Mouse (Mus musculus) embryonic fibroblast, embryonic 13.5 days (primary cell): ENCODE results near the gene Sbno2. TPM values are rescaled to one million over a fixed set of nuclear protein-coding genes. Genes with fewer than 3 reads are reported as not detected.

Experiments
- H3K27ac ChIP-seq: 2 replicates; pipeline ENCODE4 v1.5.1; 2012; ENCODE audit warnings: low read length, control low read depth, inconsistent platforms; ENCODE audit not compliant: insufficient read depth
- H3K4me1 ChIP-seq: 2 replicates; pipeline ENCODE4 v1.6.1; 2011; ENCODE audit warnings: low read length; ENCODE audit not compliant: control insufficient read depth, insufficient read depth
- H3K4me3 ChIP-seq: 2 replicates; pipeline ENCODE4 v1.5.1; 2011; ENCODE audit warnings: mild to moderate bottlenecking, control low read depth, low read length; ENCODE audit not compliant: insufficient read depth
- CTCF ChIP-seq: IDR thresholded peaks from 2 replicates; pipeline ENCODE4 v1.5.1; 2011; ENCODE audit warnings: mild to moderate bottlenecking, control low read depth, low read length, moderate library complexity, borderline replicate concordance; ENCODE audit not compliant: insufficient read depth
- POLR2A ChIP-seq: IDR thresholded peaks from 2 replicates; pipeline ENCODE4 v1.6.1; 2011; ENCODE audit warnings: low read depth, mild to moderate bottlenecking, control low read depth, low read length, moderate library complexity
- polyA plus RNA-seq: library from polyadenylated mRNA; stranded (reverse); fragments of >200 nt; gene quantifications from 2 replicates; pipeline ENCODE4 v1.2.4, GENCODE M21; 2011; ENCODE audit warnings: low read depth; ENCODE audit not compliant: missing spikeins, insufficient read length

Gene Sbno2
- polyA plus RNA-seq, 1 experiment: 53.5 TPM

DNA sequence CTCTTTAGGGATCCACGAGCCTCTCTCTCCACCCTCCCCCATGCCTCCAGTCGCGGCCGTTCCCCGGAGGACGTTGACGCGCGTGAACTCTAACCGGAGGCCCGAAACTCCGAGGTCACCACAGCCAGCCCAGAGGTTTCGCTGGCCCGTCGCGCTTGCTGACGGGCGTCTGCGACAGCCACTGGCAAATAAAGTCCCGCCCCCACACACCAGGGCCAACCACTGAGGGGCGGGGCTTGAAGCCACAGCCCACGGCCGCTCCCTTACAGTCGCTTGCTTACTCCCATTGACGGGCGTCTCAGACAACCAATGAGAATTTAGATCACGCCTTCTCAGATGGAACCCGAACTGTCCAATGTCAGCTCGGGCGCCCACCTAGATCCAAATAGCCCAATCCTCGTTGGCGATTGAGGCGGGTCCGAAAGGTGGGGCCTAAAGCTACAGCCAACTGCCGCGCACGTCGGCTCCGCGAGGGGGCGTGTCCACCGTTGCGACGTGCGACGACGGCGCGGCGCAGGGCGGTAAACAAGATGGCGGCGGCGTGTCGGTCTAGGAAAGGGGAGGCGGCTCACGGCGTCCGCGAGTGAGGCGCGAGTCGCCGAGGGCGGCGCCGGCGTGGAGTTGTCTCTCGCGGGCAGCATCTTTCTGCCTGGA lies 10.0 kb upstream of the Sbno2 start, which contains the start of gene Stk11:
TSS of gene Stk11 (plus strand) at position 514 of the 654 bp plus-strand sequence.
- peak within 1 kb of the TSS; percentile 72 for H3K4me3 ChIP-seq

DNA sequence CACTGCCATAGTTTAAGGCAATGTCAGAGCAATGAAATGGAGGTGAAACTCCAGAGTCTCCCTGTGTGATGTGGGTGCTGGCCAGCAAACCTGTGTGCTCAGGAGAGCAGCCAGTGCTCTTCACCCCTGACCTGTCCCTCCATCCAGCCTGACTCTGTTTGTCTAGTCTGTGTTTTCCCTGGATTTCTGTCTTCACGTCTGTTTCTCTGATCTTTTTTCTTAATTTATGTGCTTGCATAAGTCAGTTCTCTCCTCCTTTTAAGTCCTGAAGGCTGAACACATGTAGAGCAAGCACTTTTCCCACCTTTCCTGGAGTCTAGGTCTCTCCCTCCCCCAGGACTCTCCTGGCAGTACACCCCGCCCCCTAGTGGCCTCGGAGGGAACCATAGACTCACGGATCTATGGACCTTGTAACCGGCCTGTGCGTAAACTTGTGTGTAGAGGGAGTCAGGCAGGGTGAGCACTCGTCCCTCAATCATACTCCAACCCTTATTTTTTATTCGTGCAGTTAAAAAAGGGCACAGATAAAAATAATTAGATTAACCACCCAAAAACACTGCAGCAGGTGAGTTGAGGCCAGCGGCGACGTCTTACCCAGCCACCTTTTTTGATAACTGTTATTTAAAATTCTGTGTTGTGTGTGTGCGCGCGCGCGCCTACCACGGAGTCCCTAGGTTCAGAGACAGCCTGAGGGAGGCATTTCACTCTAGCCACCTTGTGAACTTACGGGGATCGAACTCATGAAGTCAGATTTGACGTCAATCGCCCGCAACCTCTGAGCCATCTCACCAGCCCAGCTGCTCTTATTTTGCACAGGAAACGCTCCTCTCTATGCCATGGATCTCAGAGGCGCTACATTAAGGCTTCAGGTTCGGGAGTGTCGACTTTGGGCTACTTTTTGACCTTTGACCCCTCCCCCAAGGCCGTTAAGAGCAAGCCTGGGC lies 9.2 kb upstream of the Sbno2 start:
- peak; percentile 76 for TF ChIP-seq CTCF
- TF ChIP-seq POLR2A: 0 out of 2 replicates have a peak, but pooled peaks have one; percentile 43
- H3K4me1 ChIP-seq: peaks cover 5% of the 10 kb centered on the region; the same call in 1 of the 2 replicates
- peak overlapping the region; percentile 57 for H3K4me3 ChIP-seq
- peak overlapping the region; percentile 77 for H3K27ac ChIP-seq

More for the DNA sequence above, 10.0 kb upstream of the Sbno2 start, which contains the start of gene Stk11:
- peaks cover 5% of the 10 kb centered on the region; the same call in 1 of the 2 replicates for H3K4me1 ChIP-seq
- H3K27ac ChIP-seq: peak within 1 kb of the TSS; percentile 77
- TF ChIP-seq CTCF: no peak
- peak; percentile 86 for TF ChIP-seq POLR2A

DNA sequence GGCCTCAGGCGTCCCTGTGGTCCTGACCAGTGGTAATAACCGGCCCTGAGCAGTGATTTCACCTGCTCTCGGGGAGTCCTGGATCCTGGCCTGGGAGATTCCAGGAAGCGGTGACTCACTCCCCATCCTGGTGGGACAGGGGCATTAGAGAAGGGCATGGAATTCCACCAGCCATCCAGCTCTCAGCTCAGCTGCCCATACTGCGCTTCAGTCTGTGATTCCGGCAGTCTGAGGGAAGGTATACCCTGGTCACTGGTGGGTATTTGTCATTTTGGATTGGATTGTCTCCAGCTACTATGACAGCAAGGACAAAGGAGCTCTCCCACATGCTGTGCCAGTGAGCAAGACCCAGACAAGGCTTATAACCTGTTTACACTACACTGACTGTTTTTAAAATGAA lies 2.3 kb upstream of the Sbno2 start:
- no peak overlapping the region for H3K4me3 ChIP-seq
- TF ChIP-seq CTCF: no peak
- H3K4me1 ChIP-seq: peaks cover 5% of the 10 kb centered on the region; the same call in 1 of the 2 replicates
- 0 out of 2 replicates have a peak overlapping the region, but pooled peaks have one; percentile 2 for H3K27ac ChIP-seq

DNA sequence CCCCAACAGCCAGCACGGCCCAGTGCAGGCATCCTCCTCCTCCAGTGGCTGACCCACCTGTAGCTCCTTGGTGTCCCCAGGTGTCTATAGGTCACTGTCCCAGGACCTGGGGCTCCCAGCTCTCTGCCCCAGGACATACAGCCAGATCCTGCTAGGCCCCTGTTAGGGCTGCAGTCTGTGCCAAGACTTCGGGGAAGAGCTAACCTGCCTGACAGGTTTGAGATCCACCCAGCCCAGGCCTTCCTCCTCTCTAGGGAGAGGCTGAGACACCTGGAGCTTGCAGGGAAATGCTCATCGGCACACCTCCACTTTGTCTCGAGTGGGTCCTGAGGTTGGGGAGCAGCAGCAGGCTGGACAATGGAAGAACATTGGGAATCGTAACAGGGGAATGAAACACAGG lies 555 bp upstream of the Sbno2 start:
- Histone ChIP-seq H3K4me3 (no peak overlapping the region), H3K4me1 (peaks cover 5% of the 10 kb centered on the region; the same call in 1 of the 2 replicates), H3K27ac (no peak overlapping the region)
- TF ChIP-seq POLR2A (no peak), CTCF (no peak)

DNA sequence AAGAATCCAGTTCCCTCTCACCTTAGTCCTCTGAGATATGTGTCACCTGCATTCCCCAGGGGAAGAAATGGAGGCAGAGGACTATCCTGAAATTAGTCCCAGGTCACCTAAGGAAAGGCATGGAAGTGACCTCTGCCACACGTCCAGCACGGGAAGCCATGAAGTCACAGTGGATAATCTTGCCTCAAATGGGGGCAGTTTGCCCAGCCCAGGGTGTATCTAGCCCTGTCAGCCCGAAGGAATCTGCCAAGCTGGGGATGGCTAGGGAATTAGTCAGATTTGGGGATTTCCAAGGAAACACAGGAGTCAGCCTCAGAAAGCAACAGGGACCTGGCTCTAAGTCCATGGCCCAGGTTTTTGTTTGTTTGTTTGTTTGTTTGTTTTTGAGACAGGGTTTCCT lies 1.2 kb downstream of the Sbno2 start:
- Histone ChIP-seq H3K4me3 (peak overlapping the region; percentile 16), H3K27ac (peak overlapping the region; percentile 81), H3K4me1 (peaks cover 9% of the 10 kb centered on the region)
- TF ChIP-seq CTCF (no peak), POLR2A (peak; percentile 56)

DNA sequence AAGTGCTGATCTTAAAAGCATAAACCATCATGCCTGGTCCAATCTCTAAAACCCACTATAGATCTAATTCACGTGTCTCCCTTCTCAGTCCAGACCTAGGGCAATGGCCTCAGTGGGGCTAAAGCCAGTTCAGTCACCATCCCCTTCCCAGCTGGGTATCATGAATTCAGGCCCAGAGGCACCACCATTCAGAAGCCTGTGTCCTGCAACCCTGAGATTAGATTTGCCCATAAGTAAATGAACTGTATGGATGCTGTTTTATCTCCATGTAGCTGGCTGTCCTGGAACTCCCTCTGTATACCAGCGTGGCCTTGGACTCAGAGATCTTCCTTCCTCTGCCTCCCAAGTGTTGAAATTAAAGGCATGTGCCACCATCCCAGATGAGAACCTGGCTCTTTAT lies 2.3 kb downstream of the Sbno2 start:
- Histone ChIP-seq H3K27ac (peak overlapping the region; percentile 81), H3K4me3 (peak overlapping the region; percentile 8; the same call in 1 of the 2 replicates), H3K4me1 (peaks cover 14% of the 10 kb centered on the region)
- TF ChIP-seq POLR2A (no peak), CTCF (no peak)

DNA sequence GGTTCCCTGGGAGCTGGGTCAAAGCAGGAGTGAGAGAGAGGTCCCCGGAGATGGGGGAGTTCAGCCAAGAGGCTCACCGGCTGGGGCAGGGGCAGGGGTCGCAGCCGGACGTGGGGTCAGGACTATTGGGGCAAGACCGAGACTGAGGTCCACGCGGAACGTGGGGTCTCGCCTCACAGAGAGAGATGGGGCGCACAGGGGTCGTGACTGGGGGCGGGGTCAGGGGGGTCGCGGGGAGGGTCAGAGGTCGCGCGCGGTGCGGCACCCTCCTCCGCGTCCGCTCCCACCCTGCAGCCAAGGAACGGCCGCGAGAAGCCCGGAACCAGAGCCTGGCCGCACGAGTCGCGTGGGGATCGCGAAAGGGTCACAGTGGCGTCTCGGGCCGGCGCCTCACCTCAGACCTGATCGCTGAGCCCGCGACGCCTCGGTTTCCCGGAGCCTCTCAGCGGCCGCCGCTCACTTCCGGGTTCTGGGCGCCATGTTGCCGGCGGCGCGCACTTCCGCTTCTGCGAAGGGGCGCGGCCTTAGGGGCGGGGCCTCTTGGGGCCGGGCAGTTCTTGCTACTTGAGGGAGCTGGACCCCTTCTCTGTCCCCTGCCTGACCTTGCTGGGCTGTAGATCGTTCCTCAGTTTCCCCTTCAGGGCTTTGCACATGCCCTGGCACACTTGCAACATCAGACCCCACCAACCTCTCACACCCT lies 3.0 kb downstream of the Sbno2 start:
- peak overlapping the region; percentile 83 for H3K4me3 ChIP-seq
- peaks cover 16% of the 10 kb centered on the region for H3K4me1 ChIP-seq
- H3K27ac ChIP-seq: peak overlapping the region; percentile 81
- TF ChIP-seq CTCF (no peak), POLR2A (peak; percentile 67)

DNA sequence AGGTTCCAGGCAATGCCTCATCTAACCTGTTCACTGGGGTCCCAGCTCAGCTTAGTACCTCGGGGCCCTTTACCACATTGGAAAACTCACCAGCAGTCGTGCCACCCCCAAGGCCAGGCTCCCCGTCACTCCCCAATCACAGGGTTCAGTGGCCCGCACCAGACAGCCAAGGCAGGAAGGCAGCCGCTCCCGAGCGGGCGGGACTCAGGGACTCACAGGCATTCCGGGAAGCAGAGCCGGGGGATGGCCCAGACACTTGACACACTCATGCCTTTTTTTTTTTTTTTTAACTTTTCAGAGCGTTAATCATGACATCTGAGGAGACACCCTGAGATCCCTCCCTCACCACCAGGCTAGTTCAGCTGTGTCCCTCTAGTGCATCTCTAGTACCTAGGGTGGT lies 4.4 kb downstream of the Sbno2 start:
- Histone ChIP-seq H3K4me3 (peak overlapping the region; percentile 83), H3K4me1 (peaks cover 17% of the 10 kb centered on the region), H3K27ac (peak overlapping the region; percentile 57)
- no peak for TF ChIP-seq CTCF
- TF ChIP-seq POLR2A: no peak; the same call in 1 of the 2 replicates

DNA sequence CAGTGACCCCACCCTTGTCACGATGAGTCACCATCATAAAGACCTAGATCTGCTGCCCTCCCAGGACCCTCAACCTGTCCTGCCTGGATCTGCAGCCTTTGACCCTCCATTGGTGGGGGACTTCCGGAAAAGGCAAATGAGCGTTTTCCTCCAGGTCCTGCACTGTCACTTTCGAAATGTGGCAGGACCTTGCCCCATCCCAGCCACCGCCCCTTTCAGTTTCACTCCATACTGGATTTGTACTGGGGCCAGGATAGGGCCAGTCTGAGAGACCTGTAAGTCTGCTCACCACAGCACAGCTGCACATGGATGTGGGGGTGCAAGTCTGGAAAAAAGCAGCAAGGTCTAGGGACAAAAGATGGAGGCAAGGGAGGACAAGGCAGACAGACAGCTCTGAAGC lies 6.7 kb downstream of the Sbno2 start:
- Histone ChIP-seq H3K4me3 (no peak overlapping the region), H3K4me1 (peaks cover 19% of the 10 kb centered on the region), H3K27ac (no peak overlapping the region)
- no peak for TF ChIP-seq CTCF
